Mouse (Mus musculus): ENCODE data around the gene Pde9a.

GRCm38 (mm10) chr17:31349388-31349787 lies 36.6 kb upstream of the Pde9a start:
- no peak for TF ChIP-seq CTCF (IDR thresholded peaks at IDR 0.05; ENCODE audit: insufficient read depth, low read length)
- no peak for TF ChIP-seq POLR2A (IDR thresholded peaks at IDR 0.05; ENCODE audit: borderline replicate concordance, extremely low read depth, low read depth, low read length)

Data from lung, adult 2 months (tissue).